Mouse (Mus musculus) testis, adult 2 months (tissue): ENCODE results near the gene Frk.

Experiments
- CTCF ChIP-seq: fragments of 200-500 bp; IDR thresholded peaks from 2 replicates; pipeline ENCODE4 v1.5.1; 2012; ENCODE audit warnings: low read depth, mild to moderate bottlenecking, inconsistent platforms, low read length, moderate library complexity; ENCODE audit not compliant: control insufficient read depth, insufficient read depth, insufficient replicate concordance
- POLR2A ChIP-seq: fragments of 200-500 bp; IDR thresholded peaks from 2 replicates; pipeline ENCODE4 v1.6.1; 2012; ENCODE audit warnings: low read depth, mild to moderate bottlenecking, inconsistent platforms, low read length, moderate library complexity; ENCODE audit not compliant: control insufficient read depth

DNA sequence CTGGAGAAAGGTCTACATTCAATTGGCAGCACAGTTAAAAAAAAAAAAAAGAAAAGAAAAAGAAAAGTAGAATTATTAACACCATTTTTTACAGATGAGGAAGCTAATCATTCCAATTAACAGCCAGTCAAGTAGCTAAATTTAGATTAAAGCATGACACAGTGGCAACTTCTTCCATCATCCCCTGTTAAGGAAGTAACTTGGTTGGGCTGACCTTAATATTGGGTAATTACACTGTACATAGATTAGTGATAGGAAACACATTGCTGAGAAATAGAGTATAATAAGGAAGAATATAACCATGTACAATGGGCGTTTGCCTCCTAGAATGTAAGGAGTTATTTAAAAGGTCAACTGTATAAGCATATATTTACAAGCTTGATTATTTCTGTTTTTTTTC, 42.4 kb downstream of the Frk start:
- no peak for TF ChIP-seq CTCF
- TF ChIP-seq POLR2A, result no peak
